Mouse (Mus musculus) monocyte, adult 5-6 weeks (primary cell): ENCODE measurements around the gene Tmem132d. TPM values are rescaled to one million over a fixed set of nuclear protein-coding genes. Genes with fewer than 3 reads are reported as not detected.

Source experiments
- ATAC-seq: fragments of 153-309, 156-312 bp; replicated peaks from 2 replicates; pipeline ENCODE4 v1.8.0; 2017; ENCODE audit warnings: mild to moderate bottlenecking; ENCODE audit not compliant: low TSS enrichment, insufficient number of reproducible peaks, severe bottlenecking, poor library complexity, low FRiP score
- total RNA-seq: library from RNA; stranded (forward); fragments of 200-1000, 200-491, 200-594 nt; gene quantifications from 3 replicates; pipeline ENCODE4 v1.2.3, GENCODE M21; 2017

The Tmem132d gene
- total RNA-seq, 1 experiment from 2014 or later, result not detected

DNA sequence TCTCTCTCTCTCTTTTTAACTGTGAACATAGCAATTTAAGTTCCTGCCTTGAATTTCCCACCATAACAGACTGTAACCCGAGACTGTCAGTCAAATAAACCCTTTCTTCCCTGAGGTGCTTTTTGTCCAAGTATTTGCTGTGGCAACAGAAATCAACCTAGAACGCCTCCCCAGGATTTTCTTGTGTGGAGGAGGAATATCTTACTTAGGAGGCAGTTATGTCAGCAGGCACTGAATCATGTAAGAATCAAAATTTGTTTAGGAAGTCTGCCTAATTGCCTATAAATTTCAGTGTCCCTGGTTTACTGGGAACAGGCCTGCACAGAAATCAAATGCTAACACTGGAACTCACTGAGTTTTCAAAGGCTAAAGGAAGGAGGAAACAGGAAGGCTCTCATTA lies 522.5 kb downstream of the Tmem132d start:
- ATAC-seq, result no peak

DNA sequence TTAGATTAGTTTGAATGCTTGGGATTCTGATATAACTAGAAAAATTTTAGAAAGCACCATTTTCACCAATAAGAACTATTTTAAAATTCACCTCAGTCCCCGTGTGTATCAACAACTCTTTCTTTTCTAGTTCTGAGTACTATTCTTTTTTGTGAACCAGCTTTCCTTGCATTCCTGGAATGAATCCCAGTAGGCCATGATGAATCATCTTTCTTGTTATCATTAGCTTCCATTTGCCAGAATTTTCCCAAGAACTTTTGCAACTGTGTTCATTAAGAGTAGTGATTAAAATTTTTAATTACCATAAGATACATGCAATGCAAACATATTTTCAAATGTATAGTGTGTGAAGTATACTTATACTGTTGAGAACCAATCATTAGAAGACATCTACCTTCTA lies 537.7 kb downstream of the Tmem132d start:
- no peak for ATAC-seq

DNA sequence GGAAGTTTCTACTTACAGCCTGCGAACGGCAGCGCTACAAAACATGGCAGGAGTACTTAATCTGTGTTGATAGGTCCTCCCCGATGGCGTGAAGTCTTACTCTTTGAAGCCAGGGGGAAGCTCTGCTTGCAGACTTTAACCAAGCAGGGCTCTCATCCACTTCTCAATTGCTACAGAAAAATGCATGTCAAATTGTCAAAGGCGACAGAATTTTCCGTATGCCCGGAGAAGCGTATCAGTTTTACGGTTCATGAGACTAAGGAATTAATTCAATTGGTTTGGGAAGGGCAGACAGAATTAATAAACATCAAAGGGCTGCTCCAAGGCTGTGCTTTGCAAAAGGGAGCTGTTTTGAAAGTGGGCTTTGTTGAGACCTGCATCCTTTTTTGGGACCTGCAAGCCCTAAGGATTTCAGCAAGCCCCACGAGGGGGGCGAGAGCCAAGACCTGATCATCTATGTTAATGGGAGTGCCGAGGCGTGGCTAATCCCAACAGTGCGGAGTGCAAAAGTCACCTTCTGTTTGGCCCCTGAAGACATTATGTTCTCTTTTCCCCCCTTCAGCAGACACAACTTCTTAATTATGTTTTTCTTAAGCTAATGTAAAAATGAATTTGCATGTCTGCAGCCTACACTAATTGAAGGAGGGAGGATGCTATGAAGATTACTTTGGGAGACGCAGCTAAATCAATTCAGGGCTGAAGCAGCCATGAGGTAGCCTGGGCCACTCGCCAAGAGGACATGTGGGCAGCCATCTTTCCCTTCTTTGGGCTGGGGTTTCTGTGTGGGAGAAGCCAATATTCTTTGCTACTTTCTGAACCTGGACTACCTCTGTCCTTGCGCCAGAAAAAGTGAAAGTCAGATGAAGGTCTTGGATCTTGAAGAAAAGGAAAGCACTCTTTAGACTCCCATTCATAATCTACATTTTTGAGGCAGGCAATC lies 547.0 kb downstream of the Tmem132d start:
- no peak for ATAC-seq

DNA sequence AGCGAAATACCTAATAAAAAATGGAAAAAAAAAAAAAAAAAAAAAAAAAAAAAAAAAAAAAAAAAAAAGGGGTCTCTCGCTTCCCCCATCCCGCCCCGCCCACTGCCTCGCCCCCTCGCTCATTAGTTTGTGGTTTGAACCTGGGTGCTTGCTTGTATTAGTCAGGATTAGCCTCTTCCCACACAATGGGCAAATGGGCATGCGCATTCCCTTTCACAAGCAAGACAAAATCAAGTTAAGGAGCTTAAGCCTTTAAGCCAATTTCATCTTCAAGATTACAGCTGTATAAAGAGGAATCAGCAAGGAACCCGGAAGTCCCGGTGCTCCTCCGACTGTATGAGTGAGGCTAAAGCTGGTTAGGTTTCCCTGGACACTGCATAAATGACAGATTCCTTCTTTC lies 549.9 kb downstream of the Tmem132d start:
- ATAC-seq, result no peak

DNA sequence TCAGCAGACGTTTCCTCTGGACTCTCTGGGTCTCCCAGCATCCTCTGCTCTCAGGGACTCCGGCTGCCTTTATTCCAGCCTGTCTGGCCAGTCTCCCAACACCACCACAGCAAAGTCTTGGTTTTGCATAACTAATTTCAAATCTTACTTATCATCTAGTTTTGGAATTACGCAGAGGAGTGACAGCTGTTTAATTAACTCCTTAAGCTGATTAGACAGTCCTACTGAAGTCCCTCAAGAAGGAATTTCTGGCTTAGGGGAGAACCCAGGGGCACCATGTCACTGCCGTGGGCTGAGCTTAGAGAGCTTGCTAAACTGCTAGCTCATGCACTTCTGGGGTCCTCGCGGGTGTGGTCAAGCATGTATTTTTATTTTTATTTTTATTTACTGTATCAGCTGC lies 558.4 kb downstream of the Tmem132d start:
- ATAC-seq, result no peak

DNA sequence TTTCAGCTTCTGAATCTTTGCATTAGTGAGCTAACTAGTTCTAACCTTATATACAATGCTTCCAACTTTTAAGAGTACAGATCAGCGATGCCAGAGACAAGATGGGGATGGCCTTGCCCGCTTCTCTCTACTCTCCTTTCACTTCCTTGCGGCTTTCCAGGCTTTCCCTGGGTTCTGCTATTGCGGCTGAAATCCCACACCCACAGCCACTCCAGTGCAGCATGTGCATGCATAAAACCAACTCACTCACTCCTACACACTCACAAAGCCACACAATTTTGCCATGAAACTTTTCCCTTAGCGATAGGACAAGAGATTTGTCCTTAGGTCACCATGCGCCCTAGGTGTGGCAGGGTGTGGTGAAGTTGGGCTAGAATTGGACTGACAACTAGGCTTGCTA lies 567.7 kb downstream of the Tmem132d start:
- ATAC-seq, result no peak

DNA sequence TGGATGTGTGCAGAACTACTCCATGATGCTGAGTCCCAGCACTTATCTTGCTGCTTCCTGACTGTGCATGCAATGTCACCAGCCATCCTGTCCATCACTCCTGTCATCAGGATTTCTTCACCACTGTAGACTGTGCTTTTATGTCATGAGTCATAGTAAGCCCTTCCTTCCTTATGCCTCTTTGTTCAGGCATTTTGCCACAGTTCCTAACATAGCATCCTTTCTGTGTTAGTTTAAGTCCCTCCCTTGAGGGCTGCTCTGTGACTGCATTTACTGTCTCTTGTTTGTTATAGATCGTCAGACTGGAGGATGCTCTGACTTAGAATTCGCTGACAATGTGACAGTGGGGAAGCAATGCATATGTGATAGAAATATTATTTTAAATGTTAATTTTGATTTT lies 573.2 kb downstream of the Tmem132d start:
- no peak for ATAC-seq

DNA sequence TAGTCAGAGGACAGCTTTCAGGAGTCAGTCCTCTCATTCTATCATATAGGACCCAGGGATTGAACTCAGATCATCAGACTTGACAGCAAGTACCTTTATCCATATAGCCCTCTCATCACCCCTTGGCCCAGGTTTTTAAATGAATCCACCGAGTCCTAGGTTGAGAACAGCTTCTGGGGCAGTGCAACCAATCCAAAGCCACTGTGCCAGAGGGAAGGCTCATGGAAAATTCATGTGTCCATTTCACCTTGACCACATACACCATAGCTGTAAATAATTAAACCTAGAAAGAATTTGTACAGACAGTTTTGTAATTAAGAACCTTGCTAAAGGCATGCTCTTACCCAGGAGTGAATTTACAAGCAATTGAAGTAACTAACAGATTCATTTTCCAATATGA lies 580.6 kb downstream of the Tmem132d start:
- no peak for ATAC-seq

DNA sequence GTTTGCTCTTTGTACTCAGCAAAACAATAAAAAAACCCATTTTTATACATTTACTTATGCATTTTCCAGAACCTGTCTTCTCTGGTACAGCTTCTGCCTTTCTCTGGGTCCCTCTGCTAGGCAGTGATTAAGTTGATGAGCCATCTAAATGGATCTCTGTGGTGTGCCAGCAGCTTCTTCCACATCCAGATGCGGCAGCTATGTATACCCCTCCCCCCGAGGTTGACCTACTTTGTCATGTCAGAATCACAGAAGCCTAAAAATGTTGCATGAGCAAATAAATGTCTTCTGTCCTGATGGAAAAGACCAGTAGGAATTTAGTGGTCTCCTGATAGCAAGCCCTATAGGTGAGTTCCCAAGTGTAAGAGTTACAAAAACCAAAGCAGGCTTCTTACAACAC lies 601.1 kb downstream of the Tmem132d start:
- ATAC-seq, result no peak

DNA sequence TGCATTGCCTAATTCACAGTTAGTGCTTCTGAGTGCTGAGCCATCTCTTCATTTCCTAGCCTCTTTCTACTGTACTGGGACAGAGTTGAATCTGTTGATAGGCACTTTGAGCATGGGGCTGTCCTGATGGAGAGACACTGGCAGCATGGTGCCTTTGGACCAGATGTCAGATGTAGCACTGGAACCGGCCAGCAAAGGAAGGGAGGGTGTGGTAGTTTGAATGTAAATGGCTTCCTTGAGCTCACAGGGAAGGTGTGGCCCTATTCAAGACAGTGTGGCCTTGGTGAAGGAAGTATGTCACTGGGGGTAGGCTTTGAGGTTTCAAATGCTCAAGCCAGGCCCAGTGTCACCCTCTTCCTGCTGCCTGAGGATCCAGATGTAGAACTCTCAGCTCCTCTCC lies 602.0 kb downstream of the Tmem132d start:
- no peak for ATAC-seq

DNA sequence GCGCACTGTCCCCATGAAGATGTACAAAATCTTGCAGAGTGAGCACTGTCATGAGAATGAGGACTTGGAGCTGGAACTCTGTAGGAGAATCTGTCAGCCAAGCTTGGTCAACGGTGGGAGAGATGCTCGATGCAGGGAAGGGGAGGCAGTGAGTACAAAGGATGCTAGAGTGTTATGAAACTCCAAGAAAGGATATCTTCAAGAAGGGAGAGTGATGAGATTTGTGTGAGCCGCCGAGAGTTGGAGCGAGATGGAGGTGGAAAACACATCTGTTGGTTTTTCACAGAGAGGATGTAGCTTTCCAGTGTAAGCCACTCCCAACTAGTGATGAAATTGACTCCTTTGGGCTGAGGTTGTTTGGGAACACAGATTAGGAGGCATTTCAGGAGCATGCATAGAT lies 604.1 kb downstream of the Tmem132d start:
- no peak for ATAC-seq

DNA sequence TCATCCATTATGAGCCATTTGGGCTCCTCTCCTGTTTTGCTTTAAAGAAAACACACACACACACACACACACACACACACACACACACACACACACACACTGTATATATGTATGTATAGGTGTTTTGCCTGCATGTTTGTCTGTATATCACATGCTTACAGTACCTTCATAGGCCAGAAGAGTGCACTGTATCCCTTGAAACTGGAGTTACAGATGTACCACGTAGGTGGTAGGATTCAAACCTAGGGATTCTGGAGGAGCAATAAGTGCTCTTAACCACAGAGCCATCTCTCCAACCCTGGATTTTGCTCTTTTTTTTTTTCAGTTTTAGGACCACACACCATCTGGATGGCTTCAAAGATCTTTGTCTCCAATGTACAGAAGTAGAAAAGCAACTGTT lies 610.9 kb downstream of the Tmem132d start:
- no peak for ATAC-seq

DNA sequence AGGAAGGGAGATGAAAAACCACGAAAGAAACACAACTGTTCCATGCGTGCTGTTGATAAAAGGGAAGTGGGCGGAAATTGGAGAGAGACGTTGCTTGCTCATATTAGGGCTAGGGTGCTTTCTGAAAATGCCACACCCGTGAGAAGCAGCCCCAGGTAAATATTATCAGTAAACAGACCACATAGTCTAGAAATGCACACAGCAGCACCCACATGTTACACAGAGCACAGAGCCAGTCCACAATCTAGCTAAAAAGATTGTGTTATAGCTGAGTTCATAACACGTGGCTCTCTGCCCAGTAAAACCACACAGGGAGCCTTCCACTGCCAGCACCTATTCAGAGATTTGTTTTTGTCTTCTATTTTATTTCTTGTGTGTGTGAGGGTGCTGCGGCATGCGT lies 617.6 kb downstream of the Tmem132d start:
- ATAC-seq, result no peak

DNA sequence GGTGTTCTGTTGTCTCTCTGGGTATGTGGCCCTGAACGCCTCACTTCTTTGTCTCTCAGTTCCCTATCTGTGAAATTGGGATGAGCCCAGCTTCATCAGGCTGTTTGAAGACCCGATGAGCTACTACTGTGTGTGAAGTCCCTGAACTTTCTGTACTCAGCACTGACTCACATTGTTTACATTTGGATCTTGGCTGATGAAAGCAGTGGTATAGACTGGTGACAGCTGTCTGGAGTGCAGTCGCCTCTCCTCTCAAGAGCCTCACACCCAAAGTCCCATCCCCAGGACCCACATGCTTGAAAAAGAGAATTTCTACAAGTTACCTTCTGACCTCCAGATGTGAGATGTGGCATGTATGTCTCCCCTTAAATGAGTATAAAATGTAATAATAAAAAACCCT lies 625.5 kb downstream of the Tmem132d start:
- no peak for ATAC-seq

DNA sequence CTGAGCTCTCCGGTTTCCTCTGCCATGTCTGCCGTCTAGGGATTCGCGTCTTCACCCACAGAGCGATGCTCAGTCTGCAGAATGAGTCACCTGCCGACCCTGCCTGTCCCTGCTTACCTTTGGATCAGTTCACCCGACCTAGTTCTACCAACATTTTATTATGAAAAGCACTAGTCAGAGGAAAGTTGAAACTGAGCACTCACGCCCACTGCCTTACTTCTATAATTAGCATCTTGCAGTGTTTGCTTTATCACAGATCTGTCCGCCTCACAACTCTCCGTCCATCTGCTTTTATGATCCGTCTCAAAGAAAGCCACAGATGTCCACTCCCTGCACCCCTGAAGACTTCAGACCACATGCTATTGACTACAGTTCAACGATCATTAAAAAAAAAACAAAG lies 626.0 kb downstream of the Tmem132d start:
- ATAC-seq, result no peak

DNA sequence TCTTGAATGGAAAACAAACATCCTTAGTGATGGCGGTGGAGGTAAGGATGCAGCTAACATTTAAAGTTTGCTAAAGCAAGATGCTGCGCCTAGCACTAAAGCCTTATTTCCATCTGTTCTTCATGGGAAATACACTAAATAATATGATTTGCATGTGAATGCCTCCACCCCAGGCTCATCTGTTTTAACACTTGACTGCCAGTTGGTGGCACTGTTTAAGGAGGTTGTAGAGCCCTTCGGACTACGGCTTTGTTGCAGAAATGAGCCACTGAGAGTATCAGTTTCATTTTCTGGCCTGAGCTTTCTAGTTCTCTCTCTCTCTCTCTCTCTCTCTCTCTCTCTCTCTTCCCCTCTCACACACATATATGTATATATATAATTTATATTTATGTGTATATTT lies 632.0 kb downstream of the Tmem132d start:
- ATAC-seq, result no peak

DNA sequence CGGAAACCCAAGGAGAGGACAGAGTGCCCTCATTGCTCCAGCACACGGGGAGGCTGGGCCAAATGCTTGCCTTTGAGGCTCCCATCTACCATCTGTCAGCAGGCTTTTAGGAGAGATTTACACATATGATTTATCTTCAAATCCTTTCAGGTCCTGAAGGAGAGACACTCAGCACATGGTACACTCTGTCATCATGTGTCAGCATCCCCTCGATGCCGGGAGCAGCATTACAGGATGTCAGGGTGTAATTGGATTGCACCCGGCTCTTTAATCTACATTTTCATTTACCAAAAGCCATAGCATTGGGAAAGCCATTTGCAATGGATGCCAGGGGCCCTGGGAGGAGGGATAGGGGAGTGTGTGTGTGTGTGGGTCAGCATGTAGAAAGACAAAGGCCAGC lies 651.7 kb downstream of the Tmem132d start:
- no peak for ATAC-seq

DNA sequence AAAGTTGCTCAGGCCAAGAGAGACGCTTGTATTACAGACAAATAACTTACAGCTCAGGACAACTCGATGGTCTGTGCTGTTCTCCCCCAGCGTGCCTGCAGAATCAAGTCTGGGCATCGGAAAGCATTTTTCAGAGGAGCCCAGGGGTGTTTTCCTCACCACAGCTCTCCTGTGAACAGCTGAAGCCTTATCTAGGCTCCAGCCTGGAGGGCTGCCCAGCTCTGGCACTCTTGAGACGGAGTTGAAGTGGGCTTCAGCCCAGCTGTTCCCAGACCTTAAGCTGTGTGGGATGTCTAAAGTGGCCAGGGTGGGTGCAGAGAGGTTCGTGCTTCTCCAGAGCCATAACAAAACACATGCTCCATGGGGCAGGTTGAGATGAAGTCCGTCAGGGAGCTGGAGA lies 657.1 kb downstream of the Tmem132d start:
- ATAC-seq, result no peak

DNA sequence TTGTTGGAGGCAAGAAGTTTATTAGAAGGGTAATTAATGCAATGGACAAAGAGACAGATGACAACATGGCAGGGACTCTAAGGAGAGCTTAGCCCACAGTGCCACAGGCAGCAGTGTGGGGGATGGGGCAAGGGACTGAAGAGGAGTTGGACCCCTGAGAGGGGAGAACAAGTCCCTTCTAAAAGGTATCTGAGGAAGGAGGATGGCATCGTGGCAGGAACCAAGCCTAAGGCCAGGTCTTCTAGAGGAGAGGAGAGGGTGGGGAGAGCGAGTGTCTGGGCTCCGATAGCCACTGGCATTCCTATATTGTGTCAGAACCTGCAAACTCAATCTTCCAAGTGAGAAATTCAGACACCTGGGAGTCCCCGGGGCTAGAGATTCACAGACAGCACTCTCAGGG lies 674.3 kb downstream of the Tmem132d start:
- no peak for ATAC-seq

DNA sequence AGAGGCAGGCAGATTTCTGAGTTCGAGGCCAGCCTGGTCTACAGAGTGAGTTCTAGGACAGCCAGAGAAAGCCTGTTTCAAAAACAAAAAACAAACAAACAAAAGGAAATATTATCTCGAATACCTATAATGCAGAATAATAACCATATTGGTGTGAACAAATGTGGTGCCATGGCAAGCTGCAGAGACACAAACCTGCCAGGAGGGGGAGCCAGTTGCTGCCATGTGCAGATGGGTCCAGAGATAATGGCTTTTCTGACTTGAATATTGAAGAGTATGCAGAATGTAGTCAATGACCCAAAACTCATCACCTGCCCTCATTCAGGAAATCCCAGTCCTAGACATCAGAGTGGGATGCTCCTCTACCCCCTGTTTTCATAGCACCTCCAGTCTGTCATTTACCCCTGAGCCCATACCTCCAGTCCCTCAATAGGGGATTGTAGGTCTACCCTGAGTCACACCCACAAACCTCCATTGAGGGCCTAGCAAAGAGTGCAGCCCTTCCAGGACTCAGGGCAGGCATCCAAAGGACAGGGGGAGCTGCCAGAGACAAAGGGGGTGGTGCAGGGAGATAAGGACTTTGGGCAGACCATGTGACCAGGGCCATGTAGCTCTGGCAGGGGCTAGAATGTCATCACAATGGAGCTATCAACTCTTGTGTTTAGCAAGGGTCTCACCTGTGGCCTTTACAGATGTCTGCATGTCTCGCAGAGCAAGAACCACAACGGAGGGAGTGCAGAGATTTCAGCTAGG lies 676.0 kb downstream of the Tmem132d start:
- no peak for ATAC-seq
